Mouse (Mus musculus) CH12.LX (cell line): Measurements from ENCODE around the gene Krtap1-3. TPM values are rescaled to one million over a fixed set of nuclear protein-coding genes. Genes with fewer than 3 reads are reported as not detected.

Experiments used
- DNase-seq: peaks from one replicate; pipeline ENCODE4 v3.0.0-alpha.2; 2013; ENCODE audit errors: extremely low read depth
- H3K27ac ChIP-seq: 2 replicates; pipeline ENCODE4 v1.5.1; 2012; ENCODE audit warnings: low read depth, mild to moderate bottlenecking, control low read depth, moderate library complexity; ENCODE audit not compliant: insufficient read depth
- H3K27me3 ChIP-seq: replicated peaks from 2 replicates; pipeline ENCODE3; 2012; ENCODE audit warnings: inconsistent platforms
- H3K36me3 ChIP-seq, 2 experiments: replicated peaks in 1 of 2; 2 replicates each; pipeline versions ENCODE3 to v1.6.1; 2012; ENCODE audit warnings: inconsistent platforms in 1 of 2, low read length in 1 of 2, mild to moderate bottlenecking in 1 of 2, mixed read lengths in 1 of 2, moderate library complexity in 1 of 2; ENCODE audit not compliant: control insufficient read depth in 1 of 2, insufficient read depth in 1 of 2
- H3K4me1 ChIP-seq, 2 experiments: 2 replicates each; pipeline ENCODE4 v1.6.1; 2012; ENCODE audit warnings: inconsistent platforms in 1 of 2, moderate library complexity in 1 of 2; ENCODE audit not compliant: insufficient read depth in 2 of 2, control insufficient read depth in 1 of 2
- H3K4me2 ChIP-seq: 2 replicates; pipeline ENCODE4 v1.6.1; 2012; ENCODE audit warnings: low read depth, mild to moderate bottlenecking, control low read depth; ENCODE audit not compliant: poor library complexity, insufficient read depth, severe bottlenecking
- H3K4me3 ChIP-seq, 3 experiments: fragments of 150-350 bp in 1 of 3; sonication (generic) in 1 of 3; replicated peaks in 1 of 3; 2 replicates each; pipeline versions ENCODE3 to v1.5.1; 2011 to 2012; ENCODE audit warnings: low read depth in 2 of 3, low read length in 2 of 3, mild to moderate bottlenecking in 2 of 3, moderate library complexity in 2 of 3, control low read depth in 1 of 3, improper control_type of control experiment in 1 of 3, inconsistent platforms in 1 of 3, mixed read lengths in 1 of 3; ENCODE audit not compliant: poor library complexity in 1 of 3
- H3K79me2 ChIP-seq: replicated peaks from 2 replicates; pipeline ENCODE4 v1.6.1; 2012; ENCODE audit warnings: mild to moderate bottlenecking, moderate library complexity; ENCODE audit not compliant: control insufficient read depth, poor library complexity, insufficient read depth, severe bottlenecking; ENCODE audit errors: extremely low read depth
- H3K9ac ChIP-seq: 2 replicates; pipeline ENCODE4 v1.6.1; 2012; ENCODE audit warnings: low read depth, mild to moderate bottlenecking, control low read depth, moderate library complexity; ENCODE audit not compliant: insufficient read depth
- H3K9me3 ChIP-seq: replicated peaks from 2 replicates; pipeline ENCODE3; 2012; ENCODE audit warnings: low read length, inconsistent platforms, mixed read lengths
- BHLHE40 ChIP-seq: IDR thresholded peaks from 2 replicates; pipeline ENCODE4 v1.6.1; 2011; ENCODE audit warnings: mild to moderate bottlenecking, low read depth, low read length, improper control_type of control experiment
- CHD1 ChIP-seq: IDR thresholded peaks from 2 replicates; pipeline ENCODE4 v1.6.1; 2012; ENCODE audit warnings: low read depth, low read length, improper control_type of control experiment, inconsistent platforms
- CHD2 ChIP-seq: IDR thresholded peaks from 2 replicates; pipeline ENCODE4 v1.6.1; 2011; ENCODE audit warnings: low read length, improper control_type of control experiment
- E2F4 ChIP-seq: IDR thresholded peaks from 2 replicates; pipeline ENCODE4 v1.6.1; 2011; ENCODE audit warnings: low read depth, low read length, improper control_type of control experiment; ENCODE audit not compliant: insufficient replicate concordance
- EP300 ChIP-seq: IDR thresholded peaks from 2 replicates; pipeline ENCODE4 v1.6.1; 2011; ENCODE audit warnings: low read length, improper control_type of control experiment
- HCFC1 ChIP-seq: IDR thresholded peaks from 2 replicates; pipeline ENCODE4 v1.6.1; 2012; ENCODE audit warnings: low read depth, mild to moderate bottlenecking, inconsistent platforms, low read length, improper control_type of control experiment
- IRF4 ChIP-seq: IDR thresholded peaks from 2 replicates; pipeline ENCODE4 v1.6.1; 2014; ENCODE audit warnings: low read depth, mild to moderate bottlenecking, inconsistent platforms, low read length, improper control_type of control experiment
- JUN ChIP-seq: IDR thresholded peaks from 2 replicates; pipeline ENCODE4 v1.6.1; 2011; ENCODE audit warnings: low read depth, mild to moderate bottlenecking, low read length, improper control_type of control experiment, moderate library complexity; ENCODE audit not compliant: insufficient read depth
- JUND ChIP-seq: conservative IDR thresholded peaks from 2 replicates; pipeline ENCODE4 v1.6.1; 2011; ENCODE audit warnings: low read depth, low read length, improper control_type of control experiment
- KAT2A ChIP-seq: IDR thresholded peaks from 2 replicates; pipeline ENCODE4 v1.6.1; 2012; ENCODE audit warnings: low read length, improper control_type of control experiment, inconsistent platforms; ENCODE audit not compliant: insufficient replicate concordance
- MAFK ChIP-seq: IDR thresholded peaks from 2 replicates; pipeline ENCODE4 v1.6.1; 2011; ENCODE audit warnings: low read length, improper control_type of control experiment; ENCODE audit not compliant: insufficient replicate concordance
- MAX ChIP-seq: IDR thresholded peaks from 2 replicates; pipeline ENCODE4 v1.6.1; 2011; ENCODE audit warnings: low read length, improper control_type of control experiment
- MAZ ChIP-seq: IDR thresholded peaks from 2 replicates; pipeline ENCODE4 v1.6.1; 2012; ENCODE audit warnings: low read depth, mild to moderate bottlenecking, inconsistent platforms, low read length, improper control_type of control experiment, moderate library complexity
- MEF2A ChIP-seq: IDR thresholded peaks from 2 replicates; pipeline ENCODE4 v1.6.1; 2014; ENCODE audit warnings: low read depth, mild to moderate bottlenecking, inconsistent platforms, low read length, improper control_type of control experiment, borderline replicate concordance
- MYC ChIP-seq: IDR thresholded peaks from 2 replicates; pipeline ENCODE4 v1.6.1; 2011; ENCODE audit warnings: low read depth, mild to moderate bottlenecking, improper control_type of control experiment, low read length
- NELFE ChIP-seq: IDR thresholded peaks from 2 replicates; pipeline ENCODE4 v1.6.1; 2011; ENCODE audit warnings: low read depth, low read length, improper control_type of control experiment
- NRF1 ChIP-seq: IDR thresholded peaks from 2 replicates; pipeline ENCODE4 v1.6.1; 2014; ENCODE audit warnings: low read depth, mild to moderate bottlenecking, inconsistent platforms, low read length, improper control_type of control experiment, moderate library complexity
- PAX5 ChIP-seq: IDR thresholded peaks from 2 replicates; pipeline ENCODE4 v1.6.1; 2012; ENCODE audit warnings: low read length, inconsistent platforms, mixed read lengths
- POLR2A ChIP-seq: IDR thresholded peaks from 2 replicates; pipeline ENCODE4 v1.6.1; 2011; ENCODE audit warnings: low read depth, mild to moderate bottlenecking, improper control_type of control experiment, low read length
- RAD21 ChIP-seq: IDR thresholded peaks from 2 replicates; pipeline ENCODE4 v1.6.1; 2011; ENCODE audit warnings: low read depth, mild to moderate bottlenecking, low read length, improper control_type of control experiment, moderate library complexity
- SIN3A ChIP-seq: IDR thresholded peaks from 2 replicates; pipeline ENCODE4 v1.6.1; 2012; ENCODE audit warnings: low read length, improper control_type of control experiment, inconsistent platforms
- SMC3 ChIP-seq: IDR thresholded peaks from 2 replicates; pipeline ENCODE4 v1.6.1; 2011; ENCODE audit warnings: low read depth, low read length, improper control_type of control experiment
- TCF12 ChIP-seq: IDR thresholded peaks from 2 replicates; pipeline ENCODE4 v1.6.1; 2014; ENCODE audit warnings: low read depth, mild to moderate bottlenecking, inconsistent platforms, low read length, improper control_type of control experiment
- USF1 ChIP-seq: IDR thresholded peaks from 2 replicates; pipeline ENCODE4 v1.6.1; 2014; ENCODE audit warnings: low read depth, mild to moderate bottlenecking, inconsistent platforms, low read length, improper control_type of control experiment
- USF2 ChIP-seq: conservative IDR thresholded peaks from 2 replicates; pipeline ENCODE4 v1.6.1; 2011; ENCODE audit warnings: low read depth, low read length, improper control_type of control experiment
- ZC3H11A ChIP-seq: IDR thresholded peaks from 2 replicates; pipeline ENCODE4 v1.6.1; 2012; ENCODE audit warnings: low read depth, mild to moderate bottlenecking, inconsistent platforms, low read length, improper control_type of control experiment
- ZKSCAN1 ChIP-seq: IDR thresholded peaks from 2 replicates; pipeline ENCODE4 v1.6.1; 2012; ENCODE audit warnings: low read depth, inconsistent platforms, low read length, improper control_type of control experiment, borderline replicate concordance
- ZMIZ1 ChIP-seq: IDR thresholded peaks from 2 replicates; pipeline ENCODE4 v1.6.1; 2012; ENCODE audit warnings: low read depth, mild to moderate bottlenecking, inconsistent platforms, low read length, improper control_type of control experiment
- ZNF384 ChIP-seq: IDR thresholded peaks from 2 replicates; pipeline ENCODE4 v1.6.1; 2012; ENCODE audit warnings: low read depth, low read length, improper control_type of control experiment, inconsistent platforms
- dilution Hi-C: fragments of 300-500 bp; cut with MboI; formaldehyde crosslinking; loops from 2 replicates; pipeline ENCODE4 v1.14.3; 2020; ENCODE audit warnings: low sequenced_read_pairs; ENCODE audit not compliant: extremely low pct_unique_long_range_greater_than_20kb, extremely low pct_ligation_motif_present
- in situ Hi-C: fragments of 300-500 bp; cut with MboI; formaldehyde crosslinking; loops from 3 replicates; pipeline ENCODE4 v1.14.3; 2019; ENCODE audit warnings: low sequenced_read_pairs, low pct_ligation_motif_present, low pct_unique_long_range_greater_than_20kb, mixed read lengths
- polyA plus RNA-seq: library from polyadenylated mRNA; unstranded; fragments of >175 nt; gene quantifications from 2 replicates; pipeline ENCODE4 v1.2.1, GENCODE M21; 2012; ENCODE audit warnings: low read depth; ENCODE audit not compliant: insufficient read length
- total RNA-seq, 2 experiments: library from RNA; depleted of rRNA; stranded (reverse); fragments of 300-350 nt in 1 of 2; fragments of >200 nt in 1 of 2; gene quantifications; 2 replicates each; pipeline ENCODE4 v1.2.3; 2012 to 2014

Gene Krtap1-3
- total and polyA plus RNA-seq, 3 experiments = not detected

DNA sequence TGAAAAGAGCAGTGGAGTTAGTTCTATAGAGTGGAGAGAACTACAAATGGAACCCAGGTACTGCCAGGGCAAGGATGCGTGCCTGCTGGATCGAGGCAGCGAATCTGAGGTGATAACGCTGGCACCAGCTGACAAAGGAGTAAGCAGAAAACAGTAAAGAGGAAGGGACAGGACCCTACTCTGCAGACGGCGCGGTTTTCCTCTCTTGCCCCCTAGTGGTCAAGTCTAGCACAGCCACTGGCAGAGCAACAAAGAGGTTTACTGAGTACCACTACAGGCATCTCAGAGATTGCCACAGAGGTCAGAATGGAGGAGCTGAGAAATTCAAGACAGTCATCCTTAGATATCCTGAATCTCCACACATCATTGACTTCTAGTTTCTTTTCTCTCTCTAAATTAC is 17.0 kb downstream of the Krtap1-3 start (continued):
- TF ChIP-seq KAT2A = no peak
- no peak for TF ChIP-seq MAX
- no peak for TF ChIP-seq PAX5
- TF ChIP-seq MEF2A = 0 out of 2 replicates have a peak, but pooled peaks have one; percentile 57
- peak; percentile 81 for TF ChIP-seq ZNF384
- TF ChIP-seq TCF12 = no peak
- TF ChIP-seq SMC3 = peak; percentile 97
- TF ChIP-seq MAFK = peak; percentile 57; the same call in 1 of the 2 replicates
- peak; percentile 89 for TF ChIP-seq RAD21
- no peak for TF ChIP-seq EP300
- 0 out of 2 replicates have a peak, but pooled peaks have one; percentile 30 for TF ChIP-seq NRF1
- no peak for TF ChIP-seq USF1
- no peak for TF ChIP-seq POLR2A
- 0 out of 2 replicates have a peak, but pooled peaks have one; percentile 3 for TF ChIP-seq SIN3A
- no peak; the same call in 1 of the 2 replicates for TF ChIP-seq JUND
- TF ChIP-seq ZMIZ1 = no peak
- TF ChIP-seq CHD2 = no peak
- peak; percentile 50; the same call in 1 of the 2 replicates for TF ChIP-seq NELFE
- peak; percentile 30; the same call in 1 of the 2 replicates for TF ChIP-seq HCFC1
- TF ChIP-seq BHLHE40 = peak; percentile 41; the same call in 1 of the 2 replicates
- TF ChIP-seq MYC = peak; percentile 52; the same call in 1 of the 2 replicates

DNA sequence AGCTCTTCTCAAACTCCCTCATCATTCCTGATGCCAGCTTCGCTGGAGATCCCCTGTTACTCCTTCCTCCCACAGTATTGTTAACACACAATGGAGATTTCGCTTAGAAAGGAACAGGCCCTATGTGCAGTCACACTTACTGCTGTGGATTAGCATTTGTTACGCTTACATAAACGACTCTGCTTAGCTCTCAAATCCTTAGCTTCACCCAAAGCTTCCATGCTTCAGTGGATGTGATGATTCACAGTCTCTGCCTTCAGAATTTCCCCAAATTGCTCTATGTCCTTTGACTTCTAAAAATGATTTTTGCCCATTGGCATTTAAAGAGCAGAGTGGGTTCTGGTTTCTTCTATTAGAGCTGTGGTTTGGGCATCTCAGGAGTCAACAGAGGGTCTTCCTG is 18.0 kb downstream of the Krtap1-3 start:
- H3K79me2 ChIP-seq = no peaks in the 10 kb centered on the region
- H3K4me1 ChIP-seq = peaks cover 3% of the 10 kb centered on the region in 2 experiments; a peak in 2 of 4 replicates
- TF ChIP-seq MEF2A (no peak), MAZ (no peak), IRF4 (no peak), NRF1 (no peak), PAX5 (no peak), ZKSCAN1 (no peak), BHLHE40 (no peak), CHD2 (no peak), ZC3H11A (no peak), ZMIZ1 (no peak), CHD1 (no peak), MAX (no peak), SIN3A (no peak), USF2 (no peak), E2F4 (no peak), JUN (no peak)
- H3K4me3 ChIP-seq = no peak overlapping the region
- in situ Hi-C loops = no loop called here
- H3K9ac ChIP-seq = no peak overlapping the region
- no peaks in the 10 kb centered on the region for H3K36me3 ChIP-seq
- no peak for DNase-seq
- no peak overlapping the region for H3K27ac ChIP-seq
- no peaks in the 10 kb centered on the region for H3K9me3 ChIP-seq
- dilution Hi-C loops = no loop called here
- H3K27me3 ChIP-seq = peaks cover 62% of the 10 kb centered on the region
- H3K4me2 ChIP-seq = no peak overlapping the region
